Mouse (Mus musculus): ENCODE data around the gene Trpm4. TPM values are rescaled to one million over a fixed set of nuclear protein-coding genes. Genes with fewer than 3 reads are reported as not detected.

Trpm4 gene
- polyA plus RNA-seq, 1 experiment: 7.6 TPM

DNA sequence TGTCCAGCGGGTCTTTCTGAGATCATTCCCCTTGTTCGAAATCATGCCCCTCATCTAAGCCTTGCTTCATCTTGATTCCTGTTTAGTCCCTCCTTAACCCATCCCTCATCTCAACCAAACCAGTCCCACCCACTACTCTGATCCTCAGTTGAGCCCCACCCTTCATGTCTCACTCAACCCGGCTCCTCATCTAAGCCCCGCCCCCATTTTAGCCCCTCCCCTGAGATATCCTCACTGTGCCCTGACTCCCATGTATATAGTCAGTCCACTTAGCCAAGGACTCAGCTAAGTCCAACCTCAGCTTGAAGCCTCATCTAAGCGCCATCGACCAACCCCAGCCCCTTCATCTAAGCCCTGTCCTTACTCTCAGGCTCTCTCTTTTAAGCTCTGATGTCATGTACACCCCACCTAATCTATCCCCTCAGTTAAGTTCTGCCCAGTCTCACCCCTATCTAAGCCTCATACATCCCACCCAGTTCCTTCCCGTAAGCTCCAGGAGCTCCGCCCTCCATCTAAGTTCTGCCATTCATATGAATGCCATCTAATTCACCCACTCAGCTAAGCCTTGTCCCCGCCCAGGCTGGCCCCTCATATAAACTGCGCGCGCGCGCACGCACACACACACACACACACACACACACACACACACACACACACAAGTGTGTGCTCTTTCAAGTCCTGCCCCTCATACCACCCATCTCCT lies 21.9 kb upstream of the Trpm4 start:
- TF ChIP-seq FLI1 (IDR thresholded peaks at IDR 0.05; ENCODE audit: low read length) (no peak), GATA1 (IDR thresholded peaks at IDR 0.05; ENCODE audit: borderline replicate concordance, low read length) (no peak)
- Histone ChIP-seq H3K4me3 (replicated peaks) (no peak overlapping the region), H3K9me3 (no peaks in the 10 kb centered on the region), H3K4me1 (peaks cover 26% of the 10 kb centered on the region), H3K27me3 (replicated peaks) (peaks cover 78% of the 10 kb centered on the region), H3K36me3 (replicated peaks; ENCODE audit: low read length) (no peaks in the 10 kb centered on the region)

DNA sequence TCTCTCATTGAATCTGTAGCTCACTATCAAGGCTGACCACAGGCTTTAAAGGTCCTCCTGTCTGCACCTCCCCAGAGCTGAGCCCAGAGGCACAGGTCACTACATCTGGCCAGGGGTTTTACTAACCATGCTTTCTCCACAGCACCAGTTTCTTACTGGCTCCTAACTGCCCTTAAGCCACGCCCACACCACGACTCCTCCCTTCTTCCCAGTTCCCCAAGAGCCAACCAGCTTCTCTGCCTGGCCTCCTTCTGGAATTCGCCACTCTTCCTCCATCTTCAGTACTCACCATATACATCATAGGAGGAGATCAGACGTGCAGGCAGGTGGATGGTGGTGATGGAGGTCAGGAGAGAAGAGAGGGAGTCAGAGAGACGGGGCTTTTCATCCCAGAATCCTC lies 19.5 kb upstream of the Trpm4 start:
- no peaks in the 10 kb centered on the region for H3K9me3 ChIP-seq
- H3K27me3 ChIP-seq (replicated peaks): peaks cover 82% of the 10 kb centered on the region
- no peak for TF ChIP-seq GATA1 (IDR thresholded peaks at IDR 0.05; ENCODE audit: borderline replicate concordance, low read length)
- TF ChIP-seq FLI1 (IDR thresholded peaks at IDR 0.05; ENCODE audit: low read length): no peak
- peaks cover 20% of the 10 kb centered on the region for H3K4me1 ChIP-seq
- no peaks in the 10 kb centered on the region for H3K36me3 ChIP-seq (replicated peaks; ENCODE audit: low read length)
- no peak overlapping the region for H3K4me3 ChIP-seq (replicated peaks)

DNA sequence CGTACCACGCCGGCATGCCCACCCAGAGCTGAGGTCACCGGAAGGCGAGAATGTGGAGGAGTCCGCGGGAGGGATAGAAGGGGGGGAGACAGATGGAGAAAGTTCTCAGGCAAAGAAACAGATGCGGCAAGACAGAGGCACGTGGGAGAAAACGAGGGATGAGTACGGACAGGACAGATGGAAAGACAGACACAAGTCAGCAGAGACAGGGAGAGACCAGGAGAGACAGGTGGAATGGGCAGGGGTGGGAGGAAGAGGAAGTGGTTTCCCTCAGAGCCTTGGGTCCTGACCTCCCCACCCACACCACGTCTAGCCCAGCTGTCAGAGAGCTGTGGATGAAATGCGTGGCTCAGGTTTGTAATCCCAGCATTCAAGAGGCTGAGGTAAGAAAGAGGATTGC lies 13.3 kb upstream of the Trpm4 start:
- Histone ChIP-seq H3K9me3 (no peaks in the 10 kb centered on the region), H3K4me3 (replicated peaks) (no peak overlapping the region), H3K27me3 (replicated peaks) (peaks cover 69% of the 10 kb centered on the region), H3K36me3 (replicated peaks; ENCODE audit: low read length) (no peaks in the 10 kb centered on the region), H3K4me1 (peaks cover 37% of the 10 kb centered on the region)
- TF ChIP-seq FLI1 (IDR thresholded peaks at IDR 0.05; ENCODE audit: low read length): no peak
- TF ChIP-seq GATA1 (IDR thresholded peaks at IDR 0.05; ENCODE audit: borderline replicate concordance, low read length): no peak

DNA sequence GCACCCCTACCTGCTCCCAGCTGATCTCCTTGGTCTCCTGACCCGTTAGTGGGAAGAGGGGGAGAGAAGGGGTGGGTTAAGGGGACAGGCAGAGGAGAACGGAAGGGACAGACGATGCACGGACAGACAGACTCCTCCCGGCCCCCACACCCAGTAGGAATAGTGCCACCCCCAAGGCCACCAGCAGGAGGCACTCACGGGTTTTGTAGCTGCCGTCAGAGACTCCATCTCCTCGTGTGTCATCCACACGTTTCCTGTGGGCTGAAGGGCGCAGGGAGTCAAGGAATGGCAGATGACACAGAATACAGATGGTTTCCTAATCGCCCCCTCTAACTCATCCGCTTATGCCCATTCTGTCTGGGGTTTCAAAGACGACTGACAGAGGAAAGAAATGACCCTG lies 10.0 kb upstream of the Trpm4 start:
- peaks cover 67% of the 10 kb centered on the region for H3K4me1 ChIP-seq
- no peaks in the 10 kb centered on the region for H3K9me3 ChIP-seq
- peaks cover 66% of the 10 kb centered on the region for H3K27me3 ChIP-seq (replicated peaks)
- TF ChIP-seq FLI1 (IDR thresholded peaks at IDR 0.05; ENCODE audit: low read length) (no peak), GATA1 (IDR thresholded peaks at IDR 0.05; ENCODE audit: borderline replicate concordance, low read length) (no peak)
- peak overlapping the region; percentile 73 for H3K4me3 ChIP-seq (replicated peaks)
- no peaks in the 10 kb centered on the region for H3K36me3 ChIP-seq (replicated peaks; ENCODE audit: low read length)

DNA sequence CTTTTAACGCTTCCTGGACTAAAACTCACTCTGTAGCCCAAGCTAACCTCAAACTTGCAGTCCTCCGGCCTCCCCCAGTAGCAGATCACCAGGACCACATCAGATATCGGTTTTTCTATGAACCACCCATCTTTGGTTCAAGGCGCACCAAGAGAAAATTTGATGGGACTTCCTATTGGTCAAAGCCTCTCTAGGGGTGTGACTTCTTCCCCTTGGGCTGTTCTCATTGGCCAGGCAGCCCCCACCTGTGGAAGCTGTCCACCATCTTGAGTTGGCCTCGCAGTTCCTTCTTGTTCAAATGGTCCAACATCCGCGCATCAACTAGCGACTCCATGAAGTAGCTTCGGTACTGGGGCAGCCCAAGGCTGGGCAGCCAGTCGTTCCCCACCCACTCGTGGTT lies 8.5 kb upstream of the Trpm4 start:
- peaks cover 69% of the 10 kb centered on the region for H3K27me3 ChIP-seq (replicated peaks)
- H3K9me3 ChIP-seq: no peaks in the 10 kb centered on the region
- H3K4me3 ChIP-seq (replicated peaks): no peak overlapping the region
- no peaks in the 10 kb centered on the region for H3K36me3 ChIP-seq (replicated peaks; ENCODE audit: low read length)
- TF ChIP-seq GATA1 (IDR thresholded peaks at IDR 0.05; ENCODE audit: borderline replicate concordance, low read length) (no peak), FLI1 (IDR thresholded peaks at IDR 0.05; ENCODE audit: low read length) (no peak)
- peaks cover 75% of the 10 kb centered on the region for H3K4me1 ChIP-seq

DNA sequence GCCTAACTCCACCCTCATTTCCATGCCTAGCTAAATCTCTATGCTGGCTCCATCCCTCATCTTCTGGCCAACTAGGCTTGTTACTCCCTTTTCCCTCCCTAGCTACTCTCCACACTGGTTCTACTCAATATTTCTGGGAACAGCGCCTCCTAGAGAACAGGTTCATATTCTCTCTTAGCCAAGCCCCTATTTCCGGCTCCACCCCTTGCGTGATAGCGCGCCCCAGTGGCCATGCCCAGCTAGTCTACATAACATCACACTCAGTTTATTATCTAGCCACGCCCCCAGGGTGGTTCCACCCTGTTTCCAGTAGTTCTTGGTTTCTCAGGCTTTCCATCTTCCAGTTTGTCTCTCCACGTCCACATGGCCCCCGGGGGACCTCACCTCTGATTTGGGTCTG lies 7.7 kb upstream of the Trpm4 start:
- no peaks in the 10 kb centered on the region for H3K9me3 ChIP-seq
- H3K4me3 ChIP-seq (replicated peaks): peak overlapping the region; percentile 91
- H3K4me1 ChIP-seq: peaks cover 75% of the 10 kb centered on the region
- H3K36me3 ChIP-seq (replicated peaks; ENCODE audit: low read length): no peaks in the 10 kb centered on the region
- TF ChIP-seq GATA1 (IDR thresholded peaks at IDR 0.05; ENCODE audit: borderline replicate concordance, low read length) (no peak), FLI1 (IDR thresholded peaks at IDR 0.05; ENCODE audit: low read length) (0 out of 2 replicates have a peak, but pooled peaks have one; percentile 14)
- peaks cover 70% of the 10 kb centered on the region for H3K27me3 ChIP-seq (replicated peaks)

DNA sequence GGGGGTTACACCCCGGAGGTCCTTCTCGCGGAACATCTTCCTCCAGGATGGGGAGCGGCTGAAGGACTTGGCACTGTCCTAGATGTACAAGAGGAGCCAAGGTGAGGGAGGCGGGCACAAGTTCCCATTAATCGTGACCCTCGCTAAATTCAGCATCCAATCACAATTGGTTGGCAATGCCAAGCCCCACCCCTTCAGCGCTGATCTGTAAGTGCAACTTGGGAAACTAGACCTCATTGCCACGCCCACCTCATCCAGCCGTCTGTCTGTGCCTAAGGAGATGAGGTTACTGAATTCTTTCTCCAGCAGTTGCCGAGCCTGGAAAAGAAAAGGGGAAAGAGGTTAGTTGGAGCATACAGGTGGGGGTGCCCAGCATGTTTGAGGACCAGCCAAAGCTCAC lies 7.1 kb upstream of the Trpm4 start:
- Histone ChIP-seq H3K27me3 (replicated peaks) (peaks cover 72% of the 10 kb centered on the region), H3K4me3 (replicated peaks) (peak overlapping the region; percentile 91), H3K9me3 (no peaks in the 10 kb centered on the region), H3K36me3 (replicated peaks; ENCODE audit: low read length) (no peaks in the 10 kb centered on the region), H3K4me1 (peaks cover 80% of the 10 kb centered on the region)
- TF ChIP-seq GATA1 (IDR thresholded peaks at IDR 0.05; ENCODE audit: borderline replicate concordance, low read length) (no peak), FLI1 (IDR thresholded peaks at IDR 0.05; ENCODE audit: low read length) (no peak)

DNA sequence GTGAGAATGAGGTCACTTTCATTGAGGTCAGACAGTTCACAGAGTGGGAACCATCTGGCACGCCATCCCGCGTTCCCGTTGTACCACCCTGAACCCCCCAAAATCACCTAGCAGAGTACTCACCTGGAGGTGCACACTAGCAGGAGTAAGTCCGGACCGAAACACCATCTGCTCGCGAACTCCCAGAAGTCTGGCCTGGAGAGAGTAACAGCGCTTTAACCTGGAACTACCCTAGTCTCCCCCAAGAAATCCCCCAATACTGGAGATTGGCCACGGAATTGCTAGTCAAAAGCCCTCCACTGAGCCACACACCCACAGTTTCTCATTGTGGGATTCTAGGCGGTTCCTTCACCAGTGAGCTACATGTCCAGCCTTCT lies 6.5 kb upstream of the Trpm4 start:
- TF ChIP-seq GATA1 (IDR thresholded peaks at IDR 0.05; ENCODE audit: borderline replicate concordance, low read length) (no peak), FLI1 (IDR thresholded peaks at IDR 0.05; ENCODE audit: low read length) (no peak)
- Histone ChIP-seq H3K27me3 (replicated peaks) (peaks cover 75% of the 10 kb centered on the region), H3K9me3 (no peaks in the 10 kb centered on the region), H3K36me3 (replicated peaks; ENCODE audit: low read length) (no peaks in the 10 kb centered on the region), H3K4me1 (peaks cover 83% of the 10 kb centered on the region), H3K4me3 (replicated peaks) (peak overlapping the region; percentile 91)

DNA sequence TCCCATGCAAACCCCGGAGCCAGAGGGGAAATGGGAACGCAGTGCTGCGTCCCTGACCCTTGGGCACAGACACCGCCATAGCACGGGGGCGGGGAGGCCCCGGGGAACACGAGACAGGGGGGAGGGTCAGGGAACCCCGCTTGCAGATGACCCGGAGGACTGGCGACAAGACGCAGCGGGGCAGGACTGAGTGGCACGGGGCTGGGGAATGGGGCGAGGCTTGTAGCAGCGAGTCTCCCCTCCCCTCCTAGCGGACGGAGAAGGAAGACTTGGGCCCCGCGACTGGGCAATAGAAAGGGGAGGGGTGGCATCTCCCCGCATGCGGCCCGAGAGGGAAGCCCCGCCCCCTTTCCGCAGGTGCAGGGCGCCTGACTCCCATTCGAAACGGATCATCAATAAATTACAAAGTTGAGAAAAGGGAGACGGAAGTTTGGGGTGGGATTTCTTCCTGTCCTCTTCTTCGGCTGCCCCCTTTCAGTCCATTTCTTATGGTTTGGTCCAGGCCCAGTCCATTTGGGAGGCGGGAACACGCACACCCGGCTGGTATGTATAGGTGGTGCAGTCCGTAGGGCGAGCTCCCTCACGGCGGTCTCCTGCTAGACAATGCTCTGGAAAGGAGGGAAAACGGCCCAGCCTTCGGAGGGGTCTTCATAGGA lies 6.0 kb upstream of the Trpm4 start:
- peaks cover 88% of the 10 kb centered on the region for H3K4me1 ChIP-seq
- no peaks in the 10 kb centered on the region for H3K9me3 ChIP-seq
- no peaks in the 10 kb centered on the region for H3K36me3 ChIP-seq (replicated peaks; ENCODE audit: low read length)
- peak overlapping the region; percentile 91 for H3K4me3 ChIP-seq (replicated peaks)
- no peak for TF ChIP-seq FLI1 (IDR thresholded peaks at IDR 0.05; ENCODE audit: low read length)
- TF ChIP-seq GATA1 (IDR thresholded peaks at IDR 0.05; ENCODE audit: borderline replicate concordance, low read length): no peak
- H3K27me3 ChIP-seq (replicated peaks): peaks cover 77% of the 10 kb centered on the region

DNA sequence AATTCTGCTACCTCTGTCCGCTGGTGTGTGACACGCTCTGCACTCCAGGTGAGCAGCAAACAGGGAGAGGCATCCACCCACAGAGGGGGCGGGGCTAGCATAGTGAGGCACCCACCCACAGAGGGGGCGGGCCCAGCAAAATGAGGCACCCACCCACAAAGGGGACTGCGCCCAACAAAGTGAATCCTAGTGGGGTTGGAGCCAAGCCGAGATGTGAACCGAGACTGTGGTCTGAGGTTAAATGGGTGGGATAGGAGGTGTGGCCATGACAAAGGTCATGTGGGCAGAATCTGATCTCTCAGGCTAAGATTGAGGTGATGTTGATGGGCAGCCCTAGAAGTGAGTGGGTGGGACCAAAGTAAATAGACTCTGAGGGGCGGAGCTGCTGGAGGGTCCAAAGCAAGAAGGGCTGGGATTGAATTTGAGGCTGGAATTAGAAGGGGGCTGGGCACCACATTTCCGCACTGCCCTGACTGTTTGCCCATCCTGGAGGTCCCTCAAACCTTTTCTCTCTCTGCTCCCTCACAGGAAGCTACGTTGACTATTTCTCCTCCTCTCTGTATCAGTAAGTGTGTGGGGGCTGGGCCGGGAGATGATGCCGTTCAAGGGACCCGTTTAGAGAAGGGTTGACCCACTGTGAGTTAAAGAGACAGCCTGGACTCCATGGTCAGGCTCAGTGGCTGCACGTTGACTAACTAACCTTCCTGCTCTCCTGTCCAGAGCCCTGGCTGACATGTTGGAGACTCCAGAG lies 4.8 kb upstream of the Trpm4 start:
- peaks cover 84% of the 10 kb centered on the region for H3K27me3 ChIP-seq (replicated peaks)
- no peak for TF ChIP-seq GATA1 (IDR thresholded peaks at IDR 0.05; ENCODE audit: borderline replicate concordance, low read length)
- no peak for TF ChIP-seq FLI1 (IDR thresholded peaks at IDR 0.05; ENCODE audit: low read length)
- H3K9me3 ChIP-seq: no peaks in the 10 kb centered on the region
- no peaks in the 10 kb centered on the region for H3K36me3 ChIP-seq (replicated peaks; ENCODE audit: low read length)
- peaks cover 88% of the 10 kb centered on the region for H3K4me1 ChIP-seq
- peak overlapping the region; percentile 91 for H3K4me3 ChIP-seq (replicated peaks)

All from megakaryocyte, embryonic 14.5 days (primary cell).